Mouse (Mus musculus) heart, adult 2 months (tissue): ENCODE data around the gene Itsn1.

Source experiments
- CTCF ChIP-seq: fragments of 200-600 bp; IDR thresholded peaks from 2 replicates; pipeline ENCODE4 v1.8.1; 2022; ENCODE audit warnings: antibody characterized with exemption, mild to moderate bottlenecking, moderate library complexity
- POLR2A ChIP-seq: fragments of 200-500 bp; IDR thresholded peaks from 2 replicates; pipeline ENCODE4 v1.6.1; 2011; ENCODE audit warnings: mild to moderate bottlenecking, low read depth, low read length, control low read depth; ENCODE audit not compliant: insufficient read depth

DNA sequence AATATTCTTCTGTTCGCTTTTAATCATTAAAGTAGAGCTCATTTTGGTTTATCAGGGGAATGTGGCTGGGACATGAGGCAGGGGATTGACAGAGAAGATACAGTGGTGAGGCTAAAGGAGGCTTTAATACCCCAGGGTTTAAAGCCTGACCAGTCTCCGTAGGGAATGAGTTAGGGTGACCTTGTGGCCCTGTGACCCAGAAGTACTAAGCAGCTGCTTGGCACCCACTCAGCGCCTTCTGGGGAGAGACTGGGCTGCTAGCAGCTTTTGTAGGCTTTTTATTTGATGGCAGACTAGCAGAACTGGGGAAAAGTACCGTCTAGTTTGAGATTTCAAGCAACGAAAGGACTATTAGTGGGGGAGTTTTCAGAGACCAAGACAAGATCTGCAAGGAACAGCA, 209.1 kb downstream of the Itsn1 start:
- TF ChIP-seq CTCF = no peak
- no peak for TF ChIP-seq POLR2A
